Mouse (Mus musculus) heart, embryonic 14.5 days (tissue): ENCODE measurements around the gene Cdkn2d. TPM values are rescaled to one million over a fixed set of nuclear protein-coding genes. Genes with fewer than 3 reads are reported as not detected.
A peak's percentile ranks its signal among the peaks of the same experiment; 100 is the strongest.

Experiments used
- ATAC-seq: fragments of 200-750 bp; cut with Nextera tagmentation; 2 replicates; pipeline ENCODE4 v1.8.0; 2017; ENCODE audit warnings: low read depth, moderate TSS enrichment; ENCODE audit not compliant: insufficient number of reproducible peaks, insufficient read depth, low FRiP score
- H3K27ac ChIP-seq, 2 experiments: fragments of 200-500 bp in 1 of 2; fragments of 300-500 bp in 1 of 2; sonication (generic) in 1 of 2; replicated peaks in 1 of 2; 2 replicates each; pipeline ENCODE4 v1.5.1; 2012 to 2014; ENCODE audit warnings: low read depth in 2 of 2, low read length in 2 of 2, control low read depth in 1 of 2, mild to moderate bottlenecking in 1 of 2, mixed read lengths in 1 of 2; ENCODE audit not compliant: control insufficient read depth in 1 of 2, insufficient read depth in 1 of 2
- H3K27me3 ChIP-seq: fragments of 300-500 bp; sonication (generic); 2 replicates; pipeline ENCODE4 v1.6.1; 2014; ENCODE audit warnings: mild to moderate bottlenecking, low read length, control low read depth; ENCODE audit not compliant: control insufficient read depth, insufficient read depth
- H3K36me3 ChIP-seq: fragments of 300-500 bp; sonication (generic); 2 replicates; pipeline ENCODE4 v1.6.1; 2014; ENCODE audit warnings: mild to moderate bottlenecking, control low read depth, low read length, mixed read lengths; ENCODE audit not compliant: control insufficient read depth, insufficient read depth
- H3K4me1 ChIP-seq, 2 experiments: fragments of 200-500 bp in 1 of 2; fragments of 300-500 bp in 1 of 2; sonication (generic) in 1 of 2; 2 replicates each; pipeline ENCODE4 v1.6.1; 2012 to 2014; ENCODE audit warnings: low read length in 2 of 2, control low read depth in 1 of 2, mixed read lengths in 1 of 2; ENCODE audit not compliant: control insufficient read depth in 2 of 2, insufficient read depth in 2 of 2
- H3K4me2 ChIP-seq: fragments of 300-500 bp; sonication (generic); 2 replicates; pipeline ENCODE4 v1.6.1; 2014; ENCODE audit warnings: mild to moderate bottlenecking, low read length
- H3K4me3 ChIP-seq, 2 experiments: fragments of 200-500 bp in 1 of 2; fragments of 300-500 bp in 1 of 2; sonication (generic) in 1 of 2; 2 replicates each; pipeline ENCODE4 v1.5.1; 2012 to 2014; ENCODE audit warnings: low read length in 2 of 2, mild to moderate bottlenecking in 2 of 2, control low read depth in 1 of 2, low read depth in 1 of 2, moderate library complexity in 1 of 2; ENCODE audit not compliant: control insufficient read depth in 1 of 2, insufficient read depth in 1 of 2
- H3K9ac ChIP-seq: fragments of 300-500 bp; sonication (generic); 2 replicates; pipeline ENCODE4 v1.6.1; 2014; ENCODE audit warnings: mild to moderate bottlenecking, low read length
- H3K9me3 ChIP-seq: fragments of 300-500 bp; sonication (generic); 2 replicates; pipeline ENCODE4 v1.6.1; 2016; ENCODE audit warnings: low read length, control low read depth; ENCODE audit not compliant: control insufficient read depth
- WGBS: fragments of 180-500 bp; shearing (Covaris S2); extraction: QIAGEN DNeasy Blood & Tissue Kit; methylation state at CpG from one replicate; pipeline ENCODE4 v1.1.7; 2014; 5-methylcytosine and 5-hydroxymethylcytosine counted together
- polyA plus RNA-seq: library from polyadenylated mRNA; unstranded; fragments of >200 nt; fragmentation: Nextera tagmentation; extraction: Ambion mirVana; gene quantifications from 2 replicates; pipeline ENCODE4 v1.2.1, GENCODE M21; 2014

Gene Cdkn2d
- polyA plus RNA-seq, 1 experiment from 2014 or later, result 96.9 TPM

- Histone ChIP-seq H3K36me3 (no peaks in the 10 kb centered on the region), H3K9ac (peak overlapping the region; percentile 58), H3K27ac (no peak overlapping the region), H3K4me2 (peak overlapping the region; percentile 95), H3K4me1 (peaks cover 1 to 15% of the 10 kb centered on the region in 2 experiments; a peak in 2 of 4 replicates), H3K9me3 (0 out of 2 replicates have a peak, but pooled peaks cover 2% of the 10 kb centered on the region), H3K4me3 (peak overlapping the region; percentile 39 to 52), H3K27me3 (peaks cover 65% of the 10 kb centered on the region)
- peak; percentile 37; the same call in 1 of the 2 replicates for ATAC-seq
- under 1% methylated on average over 72 of the region's 72 CpGs for WGBS
Observed at GRCm38 (mm10) chr9:21244428-21245112, 46.6 kb downstream of the Cdkn2d start.

DNA sequence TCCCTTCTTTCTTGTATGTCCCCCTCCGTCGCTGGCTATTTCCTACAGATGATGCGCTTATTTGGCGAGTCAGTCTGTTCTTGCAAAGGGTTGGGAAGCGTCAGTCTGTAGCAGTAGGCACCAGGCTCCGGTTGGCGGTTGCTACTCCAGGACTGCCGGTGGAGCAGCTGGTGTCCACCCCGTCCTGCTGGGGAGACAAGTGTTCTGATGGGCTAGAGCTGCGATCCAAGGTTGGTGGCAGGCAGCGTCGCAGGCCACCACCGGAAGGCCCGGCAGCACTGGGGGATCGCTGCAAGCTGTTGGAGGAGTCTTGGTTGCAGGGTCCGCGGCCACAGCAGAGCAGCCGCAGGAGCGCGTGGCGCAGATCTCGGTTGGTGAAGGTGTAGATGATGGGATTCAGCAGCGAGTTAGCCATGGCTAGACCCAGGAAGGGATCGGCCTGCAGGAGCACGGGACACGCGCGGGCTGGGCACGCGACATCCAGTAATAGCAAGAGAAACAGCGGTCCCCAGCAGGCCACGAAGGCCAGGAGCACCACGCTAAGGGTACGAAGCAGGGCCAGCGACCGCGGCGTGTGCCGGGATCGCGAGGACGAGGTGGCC is 47.3 kb downstream of the Cdkn2d start:
- no peak for ATAC-seq
- Histone ChIP-seq H3K27ac (no peak overlapping the region), H3K9ac (peak overlapping the region; percentile 58), H3K9me3 (0 out of 2 replicates have a peak, but pooled peaks cover 2% of the 10 kb centered on the region), H3K4me3 (peak overlapping the region; percentile 39 to 52), H3K27me3 (peaks cover 58% of the 10 kb centered on the region), H3K4me2 (peak overlapping the region; percentile 95), H3K36me3 (no peaks in the 10 kb centered on the region), H3K4me1 (peaks cover 2 to 15% of the 10 kb centered on the region in 2 experiments; a peak in 2 of 4 replicates)
- WGBS, result 5% methylated on average over 42 of the region's 42 CpGs

GRCm38 (mm10) chr9:21241343-21241742 is 49.9 kb downstream of the Cdkn2d start:
- Histone ChIP-seq H3K27ac (no peak overlapping the region), H3K9me3 (0 out of 2 replicates have a peak, but pooled peaks cover 2% of the 10 kb centered on the region), H3K9ac (no peak overlapping the region), H3K27me3 (peaks cover 37% of the 10 kb centered on the region), H3K36me3 (peaks cover 7% of the 10 kb centered on the region), H3K4me3 (no peak overlapping the region), H3K4me1 (peaks cover 9 to 25% of the 10 kb centered on the region in 2 experiments), H3K4me2 (no peak overlapping the region)
- 10% methylated on average over 11 of the region's 11 CpGs for WGBS
- no peak for ATAC-seq

GRCm38 (mm10) chr9:21239465-21239848 is 51.8 kb downstream of the Cdkn2d start:
- H3K9ac ChIP-seq, result peak overlapping the region; percentile 98
- H3K4me3 ChIP-seq, result peak overlapping the region; percentile 71 to 85
- peaks cover 18% of the 10 kb centered on the region for H3K27me3 ChIP-seq
- H3K4me1 ChIP-seq, result peaks cover 9 to 22% of the 10 kb centered on the region in 2 experiments
- 0 out of 2 replicates have a peak, but pooled peaks cover 2% of the 10 kb centered on the region for H3K9me3 ChIP-seq
- H3K27ac ChIP-seq, result peak overlapping the region in 1 of 2 experiments; percentile 96; a peak in 3 of 4 replicates
- 37% methylated on average over 4 of the region's 4 CpGs for WGBS
- no peak for ATAC-seq
- peaks cover 24% of the 10 kb centered on the region for H3K36me3 ChIP-seq
- H3K4me2 ChIP-seq, result peak overlapping the region; percentile 83

DNA sequence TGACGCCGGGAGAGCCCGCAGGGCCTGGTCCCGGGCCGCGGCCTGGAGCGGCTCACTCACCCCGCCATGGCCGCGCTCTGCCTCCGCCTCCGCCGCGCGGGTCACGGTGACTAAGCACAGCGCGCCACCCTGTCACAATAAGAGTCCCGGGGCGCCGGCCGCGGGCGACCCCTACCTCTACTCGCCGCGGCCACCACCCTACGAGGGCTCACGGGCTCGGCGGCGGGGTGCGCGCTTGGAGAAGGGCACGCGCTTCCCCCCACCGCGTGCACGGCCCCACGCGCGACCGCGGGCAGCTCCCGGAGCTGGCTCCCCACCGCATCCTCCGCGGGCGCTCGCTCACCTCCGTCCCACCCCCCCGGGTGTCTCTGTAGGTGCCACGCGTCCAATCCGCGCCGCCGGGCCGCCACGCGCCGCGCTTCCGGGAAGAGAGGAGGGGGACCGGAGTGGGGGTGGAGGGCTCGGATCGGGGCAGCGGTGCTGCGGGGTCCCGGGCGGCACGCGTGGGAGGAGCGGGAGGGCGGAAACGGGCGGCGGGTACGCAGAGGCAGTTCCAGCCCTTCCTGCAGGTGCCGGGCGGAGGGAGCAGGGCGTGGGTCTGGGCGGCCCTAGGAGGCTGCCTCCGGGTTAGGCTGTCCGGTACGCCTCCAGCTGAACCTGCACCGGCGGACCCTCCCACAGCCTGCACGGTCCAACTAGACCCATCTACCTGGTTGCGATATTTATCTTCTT is 52.3 kb downstream of the Cdkn2d start, which contains the start of gene Keap1:
Keap1 (minus strand) TSS at position 629 of the 732 bp plus-strand sequence.
- H3K4me2 ChIP-seq, result peak within 1 kb of the TSS; percentile 83
- peaks cover 9 to 17% of the 10 kb centered on the region in 2 experiments for H3K4me1 ChIP-seq
- WGBS, result under 1% methylated on average over 76 of the region's 90 CpGs
- ATAC-seq, result peak; percentile 82
- peaks cover 30% of the 10 kb centered on the region for H3K36me3 ChIP-seq
- 0 out of 2 replicates have a peak, but pooled peaks cover 2% of the 10 kb centered on the region for H3K9me3 ChIP-seq
- peaks cover 12% of the 10 kb centered on the region for H3K27me3 ChIP-seq
- peak within 1 kb of the TSS; percentile 96 for H3K27ac ChIP-seq
- H3K9ac ChIP-seq, result peak within 1 kb of the TSS; percentile 98
- peak within 1 kb of the TSS; percentile 71 to 85 for H3K4me3 ChIP-seq

Other genes starting within 250 kb of the Cdkn2d start
- gene Zglp1, start 224.3 kb downstream of the Cdkn2d start, polyA plus RNA-seq, result 1.1 TPM in 1 of 2 replicates, not detected in the other
- 0.12 and 0.49 TPM in 2 replicates for gene Gm49373, start 218.3 kb downstream of the Cdkn2d start, polyA plus RNA-seq
- gene Fdx1l, start 217.8 kb downstream of the Cdkn2d start, polyA plus RNA-seq, result 45.1 and 50.8 TPM in 2 replicates
- 1.3 and 1.4 TPM in 2 replicates for gene Gm38431, start 199.4 kb downstream of the Cdkn2d start, polyA plus RNA-seq
- 43.9 and 44.9 TPM in 2 replicates for gene Raver1, start 199.4 kb downstream of the Cdkn2d start, polyA plus RNA-seq
- 11.2 and 11.9 TPM in 2 replicates for gene Tyk2, start 160.2 kb downstream of the Cdkn2d start, polyA plus RNA-seq
- gene Cdc37, start 141.4 kb downstream of the Cdkn2d start, polyA plus RNA-seq, result 209 and 212 TPM in 2 replicates
- 11.0 and 11.8 TPM in 2 replicates for gene Pde4a, start 125.7 kb downstream of the Cdkn2d start, polyA plus RNA-seq
- 31.5 and 32.3 TPM in 2 replicates for gene Keap1, start 52.0 kb downstream of the Cdkn2d start, polyA plus RNA-seq
- 0.18 and 0.26 TPM in 2 replicates for gene S1pr5, start 43.0 kb downstream of the Cdkn2d start, polyA plus RNA-seq
- 47.2 and 51.4 TPM in 2 replicates for gene Atg4d, start 26.1 kb downstream of the Cdkn2d start, polyA plus RNA-seq
- gene Kri1, start 3.4 kb downstream of the Cdkn2d start, polyA plus RNA-seq, result 7.6 and 12.6 TPM in 2 replicates
- 0.30 TPM in 1 of 2 replicates, not detected in the other for gene Ap1m2, start 20.9 kb upstream of the Cdkn2d start, polyA plus RNA-seq
- gene Slc44a2, start 29.3 kb upstream of the Cdkn2d start, polyA plus RNA-seq, result 66.4 and 67.9 TPM in 2 replicates
- 103 and 109 TPM in 2 replicates for gene Ilf3, start 76.5 kb upstream of the Cdkn2d start, polyA plus RNA-seq
- 22.7 and 24.3 TPM in 2 replicates for gene Qtrt1, start 120.4 kb upstream of the Cdkn2d start, polyA plus RNA-seq
- gene Dnm2, start 133.5 kb upstream of the Cdkn2d start, polyA plus RNA-seq, result 57.1 and 58.2 TPM in 2 replicates
- gene Tmed1, start 218.8 kb upstream of the Cdkn2d start, polyA plus RNA-seq, result 77.5 and 81.4 TPM in 2 replicates
- gene AB124611, start 234.8 kb upstream of the Cdkn2d start, polyA plus RNA-seq, result 2.4 and 2.9 TPM in 2 replicates